Mouse (Mus musculus): ENCODE measurements at regions not wholly inside any gene's neighbourhood (a gene's known extent, or its start where the extent isn't known, plus 50 kb on each side); places are given as distances from the start of the nearest gene placed in this dataset.

DNA sequence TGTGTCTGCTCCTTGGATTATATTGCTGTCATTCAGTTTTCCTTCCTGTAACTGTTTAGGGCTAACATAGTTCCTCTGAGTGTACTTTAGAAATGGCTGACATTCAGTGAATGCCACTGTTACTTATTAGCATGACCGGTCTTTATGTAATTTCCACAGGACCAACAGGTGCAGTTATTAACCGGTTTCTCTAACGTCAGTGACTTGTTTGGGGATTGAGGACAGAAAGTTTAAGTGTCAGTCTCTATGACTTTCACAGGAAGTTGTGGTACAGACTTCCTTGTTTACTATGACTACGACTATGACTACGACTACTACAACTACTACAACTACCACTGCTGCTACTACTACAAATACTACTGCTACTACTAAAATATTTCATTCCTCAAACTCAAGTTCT lies 170.4 kb upstream of the Ptger4 start:
- DNase-seq (ENCODE audit: low spot score in 2 of 2) = no peak

DNA sequence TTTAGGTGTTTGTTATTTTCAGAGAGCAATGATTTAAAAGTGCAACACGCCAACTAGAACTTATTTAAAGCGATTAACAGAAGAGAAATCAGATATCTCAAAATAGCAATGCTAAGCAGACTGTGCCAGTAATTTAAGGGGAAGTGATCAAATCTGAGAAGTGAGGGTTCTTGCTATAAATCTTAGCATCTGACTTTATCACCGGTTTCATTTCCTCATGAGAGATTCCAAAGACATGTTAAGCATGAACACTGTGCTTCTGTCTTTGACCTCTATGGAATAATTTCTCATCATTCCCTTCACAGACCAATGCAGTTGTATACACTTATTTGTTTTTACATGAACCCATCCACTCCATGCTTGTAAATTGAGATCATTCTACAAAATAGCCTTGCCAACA lies 172.0 kb upstream of the Ptger4 start:
- DNase-seq (ENCODE audit: low spot score in 2 of 2) = no peak

DNA sequence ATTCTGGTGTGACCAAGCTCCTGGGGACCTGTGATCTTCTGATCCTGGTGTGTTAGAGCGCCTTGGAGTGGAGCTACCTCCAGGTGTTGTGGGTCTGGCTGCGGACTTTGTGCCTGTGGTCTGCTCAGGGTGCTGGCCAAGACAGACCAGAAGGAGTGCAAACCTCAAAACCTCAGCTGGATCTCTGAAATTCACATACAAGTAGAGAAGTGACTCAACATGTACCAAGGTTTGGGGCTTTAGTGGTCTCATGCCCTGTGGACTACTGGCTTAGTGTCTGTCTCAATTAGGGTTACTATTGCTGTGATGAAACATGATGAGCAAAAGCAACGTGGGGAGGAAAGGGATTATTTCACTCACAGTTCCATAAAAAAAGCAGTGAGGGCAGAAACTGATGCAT lies 182.7 kb upstream of the Ptger4 start:
- no peak for DNase-seq (ENCODE audit: low spot score in 2 of 2)

DNA sequence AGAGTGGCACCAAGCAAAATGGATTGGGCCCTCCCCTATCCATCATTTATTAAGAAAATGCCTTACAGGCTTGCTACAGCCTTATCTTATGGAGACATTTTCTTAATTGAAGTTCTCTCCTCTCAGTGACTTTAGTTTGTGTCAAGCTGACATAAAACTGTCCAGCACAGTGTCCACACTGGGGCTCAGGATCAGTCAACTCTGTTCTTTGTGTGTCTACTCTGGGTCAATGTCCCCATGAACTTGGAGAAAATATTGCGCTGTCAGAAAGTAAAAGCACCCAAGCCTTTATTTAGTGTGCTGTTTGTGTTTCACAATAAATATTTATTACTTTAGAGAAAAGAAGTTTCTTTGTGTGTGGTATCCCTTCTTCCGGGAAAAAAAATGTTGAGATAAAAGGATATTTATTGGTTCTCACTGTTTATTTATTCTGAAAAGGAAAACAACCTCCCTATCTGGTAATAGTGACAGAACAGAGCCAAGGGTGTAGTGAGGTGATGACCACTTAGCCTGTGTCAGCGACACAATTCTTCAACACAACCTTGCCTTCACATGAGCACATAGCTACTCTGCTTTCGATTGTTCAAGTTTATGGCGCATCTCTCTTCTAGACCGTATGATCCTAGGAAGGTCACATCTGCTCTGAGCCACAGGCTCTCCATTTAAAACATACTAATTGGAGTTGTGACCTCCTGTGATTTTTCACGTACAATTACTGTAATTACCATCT lies 183.5 kb upstream of the Ptger4 start:
- DNase-seq (ENCODE audit: low spot score in 2 of 2) = no peak

DNA sequence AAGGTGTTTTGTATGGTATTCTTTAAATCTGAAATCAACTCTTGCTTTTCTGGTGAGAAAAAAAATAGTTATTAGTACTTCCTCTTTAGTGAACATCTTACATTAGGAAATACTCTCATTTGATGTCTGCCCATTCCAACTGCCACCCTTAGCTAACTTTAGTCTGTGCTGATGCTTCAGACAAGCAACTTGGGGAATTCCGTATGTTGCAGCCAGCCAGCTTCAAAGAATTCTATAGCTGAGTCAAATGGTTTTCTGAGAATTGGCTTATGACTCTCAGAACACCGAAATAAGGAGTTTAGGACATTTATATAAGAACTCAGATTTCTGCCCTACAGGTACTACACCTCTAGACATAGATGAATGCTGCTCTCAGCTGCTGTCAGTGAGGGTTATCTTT lies 188.0 kb upstream of the Ptger4 start:
- DNase-seq (ENCODE audit: low spot score in 2 of 2) = no peak

DNA sequence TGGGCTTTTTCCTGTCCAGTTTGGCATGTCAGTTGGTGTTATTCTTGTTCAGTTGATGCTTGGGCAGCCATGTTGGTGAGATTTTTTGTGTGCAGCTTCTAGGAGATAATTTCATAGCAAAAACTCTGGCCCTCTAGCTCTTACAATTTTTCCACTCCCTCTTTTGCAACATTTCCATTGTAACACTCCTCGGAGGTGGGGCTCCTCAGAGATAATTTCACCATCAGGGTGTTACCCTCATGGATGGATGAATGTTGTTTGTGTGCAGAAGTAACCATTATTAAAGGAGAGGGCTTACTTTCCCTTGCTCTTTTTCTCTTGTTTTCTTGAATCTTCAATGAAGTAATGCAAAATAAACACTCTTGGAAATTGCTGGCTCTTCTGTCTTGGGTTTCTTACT lies 193.0 kb upstream of the Ptger4 start:
- no peak for DNase-seq (ENCODE audit: low spot score in 2 of 2)

DNA sequence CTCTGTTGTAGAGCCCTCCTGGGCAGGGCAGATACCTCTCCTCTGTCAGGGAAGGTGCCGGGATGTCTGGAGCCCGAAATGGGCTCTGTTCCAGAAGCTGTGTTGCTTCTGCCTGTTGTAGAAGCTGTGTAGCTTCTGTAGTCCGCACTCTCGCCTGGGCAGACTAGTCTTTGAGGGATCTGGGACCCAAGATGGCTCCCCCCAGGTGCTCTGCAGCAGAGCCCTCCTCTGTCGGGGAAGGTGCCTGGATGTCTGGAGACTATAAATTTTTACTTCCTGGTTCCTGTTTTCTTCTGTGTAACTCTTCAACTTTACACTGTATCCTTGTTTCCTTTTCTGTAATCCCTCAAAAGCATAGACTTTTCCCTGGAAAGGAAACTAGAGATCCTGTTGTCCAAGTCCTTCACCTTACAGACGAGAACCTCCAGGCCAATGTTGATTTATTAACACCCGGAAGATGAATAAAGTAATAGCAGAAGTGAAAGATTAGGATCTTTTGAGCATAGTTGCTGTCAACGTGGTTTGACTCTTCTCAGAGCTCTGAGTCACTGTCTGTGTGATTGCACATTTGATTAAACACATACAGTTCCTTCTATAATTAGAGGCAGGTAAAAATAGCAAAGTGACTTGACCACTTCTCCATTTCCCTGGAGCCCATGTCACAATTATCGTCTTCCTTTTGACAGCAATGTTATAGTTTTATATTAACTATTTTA lies 202.2 kb upstream of the Ptger4 start:
- no peak for DNase-seq (ENCODE audit: low spot score in 2 of 2)

DNA sequence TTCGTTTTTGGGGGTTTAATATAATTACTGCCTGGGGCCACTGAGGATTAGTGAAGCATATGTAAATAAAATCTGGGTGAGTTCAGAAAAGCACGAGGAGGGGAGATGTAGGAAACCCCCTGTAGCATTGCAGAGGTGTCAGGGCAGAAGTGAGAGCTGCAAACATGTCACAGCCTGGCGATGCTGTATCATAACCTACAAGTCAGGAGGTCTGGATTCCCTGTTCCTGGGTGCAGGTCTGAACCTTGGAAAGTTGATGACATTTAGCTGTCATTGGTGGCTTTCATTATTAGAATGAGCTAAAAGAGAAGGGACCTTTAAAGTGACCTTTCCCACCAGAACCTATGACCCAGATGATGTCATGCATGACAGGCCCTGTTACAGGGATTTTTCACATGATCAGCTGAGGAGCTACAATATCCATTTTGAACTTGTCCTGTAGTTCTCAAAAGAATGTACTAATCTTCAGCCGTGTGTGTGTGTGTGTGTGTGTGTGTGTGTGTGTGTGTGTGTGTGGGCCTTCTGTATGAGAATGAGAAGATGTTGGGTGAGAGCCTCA lies 202.8 kb upstream of the Ptger4 start:
- no peak for DNase-seq (ENCODE audit: low spot score in 2 of 2)

DNA sequence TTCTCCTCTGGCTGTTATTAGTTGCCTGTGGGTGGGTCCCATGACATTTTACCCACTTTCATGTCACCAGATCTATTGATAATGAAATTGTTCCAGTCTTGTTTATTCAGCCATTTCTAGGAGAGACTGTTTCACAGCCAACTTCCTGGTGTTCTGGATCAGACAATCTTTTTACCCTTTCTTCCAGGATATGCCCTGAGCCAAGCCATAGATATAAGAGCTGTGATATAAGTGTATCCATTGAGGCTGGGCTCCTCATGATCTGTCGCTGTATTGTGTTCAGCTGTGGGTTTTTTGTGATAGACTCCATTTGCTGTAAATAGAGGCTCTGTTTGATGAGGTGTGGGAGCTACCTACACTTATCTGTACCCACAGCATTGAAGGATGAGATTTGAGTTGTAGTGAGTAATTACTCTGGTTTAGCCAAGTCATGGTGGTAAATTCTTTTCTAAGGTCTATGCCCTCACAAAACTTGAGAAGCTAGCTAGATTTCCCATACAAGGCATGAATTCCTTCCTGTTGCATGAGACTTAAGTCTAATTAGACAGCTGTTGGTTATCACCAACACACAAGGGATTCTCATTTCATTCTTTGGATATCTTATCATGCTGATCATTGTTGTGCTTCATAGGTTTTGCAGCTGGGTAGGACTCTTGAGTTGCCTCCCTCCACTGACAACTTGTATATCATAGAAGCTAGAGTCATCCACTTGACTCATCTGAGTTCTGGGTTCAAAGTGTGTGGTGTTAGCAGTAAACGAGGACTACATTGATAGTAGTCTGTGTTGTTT lies 203.9 kb upstream of the Ptger4 start:
- no peak for DNase-seq (ENCODE audit: low spot score in 2 of 2)

DNA sequence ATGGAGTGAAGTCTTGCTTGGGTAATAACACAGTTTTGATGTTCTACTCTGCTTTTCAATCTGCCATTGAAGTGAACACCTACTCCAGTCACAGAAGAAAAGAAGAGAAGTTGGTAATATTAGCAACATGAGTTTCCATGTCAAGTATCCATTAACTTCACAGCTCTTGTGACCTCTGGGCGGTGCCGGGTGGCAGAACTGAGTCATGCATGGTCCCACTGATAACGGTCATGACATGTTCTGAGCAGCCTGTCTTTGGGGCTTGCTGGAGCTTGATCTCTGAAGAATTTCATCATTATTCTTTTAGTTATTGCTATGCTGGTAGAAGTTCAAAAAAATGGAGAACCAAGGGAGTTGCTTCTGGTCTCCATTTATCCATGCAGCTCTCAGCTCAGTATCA lies 215.1 kb upstream of the Ptger4 start:
- no peak for DNase-seq (ENCODE audit: low spot score in 2 of 2)

DNA sequence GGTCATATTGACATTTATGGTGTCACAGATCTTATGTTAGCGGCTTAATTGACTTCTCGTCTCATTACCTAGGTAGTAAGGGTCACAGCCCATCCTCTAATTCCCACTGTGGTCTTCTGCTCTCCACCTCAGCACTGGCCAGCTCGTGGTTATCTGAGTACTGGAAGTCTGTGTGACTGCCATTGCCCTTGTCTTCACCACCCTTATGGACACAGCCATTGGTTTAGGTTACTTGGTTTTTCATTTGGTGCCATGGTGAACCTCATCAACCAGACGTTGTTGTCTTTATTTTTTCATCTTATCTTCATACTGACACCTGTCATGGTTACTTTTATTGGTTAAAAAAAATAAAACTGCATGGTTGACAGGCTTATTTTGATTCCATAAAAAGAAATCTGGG lies 215.6 kb upstream of the Ptger4 start:
- DNase-seq (ENCODE audit: low spot score in 2 of 2) = no peak

DNA sequence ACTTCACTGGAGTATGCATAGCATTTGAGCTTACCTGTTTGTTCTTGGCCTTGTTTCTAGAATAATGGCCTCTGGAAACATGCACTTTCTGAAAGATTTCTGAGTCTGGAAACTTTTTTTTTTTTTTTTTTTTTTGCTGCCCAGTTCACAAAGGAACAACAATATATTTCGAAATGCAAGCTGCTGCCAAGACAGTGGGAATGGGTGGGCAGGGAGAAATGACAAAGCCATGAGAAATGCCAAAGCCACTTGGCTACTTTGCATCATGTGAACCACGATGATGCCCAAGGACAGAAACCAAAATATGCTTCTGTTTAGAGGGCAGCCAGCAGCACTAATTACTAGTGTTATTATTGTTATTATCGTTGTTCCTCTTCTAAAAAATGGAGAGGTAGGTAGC lies 218.7 kb upstream of the Ptger4 start:
- DNase-seq (ENCODE audit: low spot score in 2 of 2) = no peak

DNA sequence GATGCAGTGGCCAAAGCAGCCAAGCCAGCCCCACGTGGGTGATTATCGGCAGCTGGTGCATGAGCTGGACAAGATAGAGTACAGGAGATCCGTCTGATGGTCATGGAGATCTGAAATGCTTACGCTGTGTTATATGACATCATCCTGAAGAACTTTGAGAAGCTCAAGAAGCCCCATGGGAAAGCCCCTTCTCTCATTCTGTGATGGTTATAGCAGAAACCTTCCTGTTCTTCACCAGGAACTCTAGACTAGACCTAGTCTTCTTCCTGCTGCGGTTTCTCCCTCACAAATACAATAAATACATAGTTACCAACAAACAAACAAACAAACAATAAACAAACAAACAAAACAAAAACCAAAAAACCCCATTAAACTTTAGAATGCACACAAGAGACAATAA lies 220.7 kb upstream of the Ptger4 start:
- DNase-seq (ENCODE audit: low spot score in 2 of 2) = no peak

DNA sequence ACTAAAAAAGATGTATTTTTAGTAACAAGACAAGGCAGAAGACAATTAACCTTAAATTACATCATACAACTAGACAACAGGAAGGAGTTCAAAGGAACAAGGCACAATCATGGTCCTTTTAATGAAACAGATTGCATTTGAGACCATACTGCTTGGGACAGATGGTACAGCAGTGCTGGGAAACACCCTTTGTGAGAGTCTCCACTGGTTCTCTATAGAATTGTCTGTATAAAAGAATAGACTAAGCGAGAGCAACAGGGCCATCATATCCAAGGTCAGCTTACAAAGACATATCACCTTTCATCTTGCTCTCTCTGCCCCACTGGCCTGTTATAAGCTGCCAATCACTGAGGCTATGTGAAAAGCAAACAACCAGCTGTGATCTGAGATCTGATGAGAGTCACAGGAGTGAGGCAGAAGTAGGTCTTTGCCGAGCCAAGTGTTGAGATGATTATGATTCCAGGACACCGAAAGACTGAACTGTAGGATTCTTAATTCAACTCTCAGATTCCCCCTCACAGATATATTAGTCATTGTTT lies 224.6 kb upstream of the Ptger4 start:
- DNase-seq (ENCODE audit: low spot score in 2 of 2) = no peak

DNA sequence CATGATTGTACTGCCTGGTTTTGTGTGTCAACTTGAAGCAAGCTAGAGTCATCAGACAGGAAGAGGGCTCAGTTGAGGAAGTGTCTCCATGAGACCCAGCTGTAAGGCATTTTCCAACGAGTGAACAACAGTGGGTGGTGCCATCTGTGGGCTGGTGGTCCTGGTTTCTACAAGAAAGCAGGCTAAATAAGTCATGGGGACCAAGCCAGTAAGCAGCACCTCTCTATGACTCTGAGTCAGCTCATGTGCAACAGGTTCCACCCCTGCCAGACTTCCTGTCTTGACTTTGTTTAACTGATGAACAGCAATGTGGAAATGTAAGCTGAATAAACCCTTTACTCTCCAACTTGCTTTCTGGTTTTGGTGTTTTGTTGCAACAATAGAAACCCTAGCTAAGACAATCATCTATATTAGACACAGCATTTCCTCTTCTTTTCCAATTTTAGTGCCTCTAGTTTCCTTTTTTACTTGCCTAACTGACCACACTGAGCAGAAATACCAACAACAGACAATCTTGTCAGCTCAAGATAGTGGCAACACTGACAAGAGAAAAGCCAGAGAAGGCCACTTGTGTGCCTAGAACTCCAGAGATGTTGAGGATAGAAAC lies 231.5 kb upstream of the Ptger4 start:
- no peak for DNase-seq (ENCODE audit: low spot score in 2 of 2)

DNA sequence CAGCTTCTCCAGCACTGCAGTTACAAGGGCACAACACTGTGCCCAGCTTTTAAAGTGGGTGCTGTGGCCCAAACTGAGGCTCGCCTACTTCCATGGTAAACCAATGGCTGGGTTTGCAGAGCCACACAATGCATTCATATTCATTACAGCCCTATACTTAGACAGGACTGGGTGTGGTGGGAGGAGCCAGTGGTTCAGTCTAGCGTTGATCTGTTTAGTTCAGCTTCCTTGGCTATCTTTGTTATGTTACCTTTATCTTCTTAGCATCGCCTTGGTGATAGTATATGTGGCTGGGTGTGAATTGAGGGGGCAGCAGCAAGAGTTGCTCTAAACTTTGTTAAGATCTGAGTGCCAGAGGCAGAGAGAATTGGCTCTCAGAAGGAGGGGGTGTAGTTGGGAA lies 249.3 kb upstream of the Ptger4 start:
- no peak for DNase-seq (ENCODE audit: low spot score in 2 of 2)

DNA sequence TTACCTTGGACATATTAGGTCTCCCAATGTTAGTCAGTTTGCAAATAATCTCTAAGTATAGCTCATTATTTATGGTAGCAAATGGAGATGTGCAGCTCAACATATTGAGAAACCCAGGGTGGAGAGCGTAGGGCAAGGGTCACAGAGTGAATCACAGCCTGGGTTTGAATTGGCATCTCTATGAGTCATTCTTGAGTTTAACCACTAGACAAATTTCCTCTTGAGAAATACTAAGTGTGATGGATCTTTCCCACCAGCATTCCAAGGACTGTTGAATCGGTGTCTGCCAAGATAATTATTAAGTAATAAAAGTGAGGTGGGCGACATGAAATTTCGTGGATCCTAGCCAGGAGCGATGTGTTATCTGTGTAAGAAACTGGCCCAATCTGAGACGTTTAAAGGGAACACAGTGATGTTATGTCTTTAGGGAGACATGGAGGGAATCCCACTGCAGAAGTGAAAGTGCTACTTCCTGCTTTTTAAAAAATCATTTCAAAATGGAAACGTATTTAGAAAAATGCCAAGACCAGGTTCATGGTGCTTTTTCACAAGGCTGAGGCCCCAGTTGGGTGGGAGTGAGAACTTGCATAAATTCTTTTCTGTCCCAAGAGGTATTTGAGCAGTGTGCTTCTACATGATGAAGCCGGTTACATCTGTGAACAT lies 251.3 kb upstream of the Ptger4 start:
- DNase-seq (ENCODE audit: low spot score in 2 of 2) = peak in 1 of 2 experiments; percentile 17

DNA sequence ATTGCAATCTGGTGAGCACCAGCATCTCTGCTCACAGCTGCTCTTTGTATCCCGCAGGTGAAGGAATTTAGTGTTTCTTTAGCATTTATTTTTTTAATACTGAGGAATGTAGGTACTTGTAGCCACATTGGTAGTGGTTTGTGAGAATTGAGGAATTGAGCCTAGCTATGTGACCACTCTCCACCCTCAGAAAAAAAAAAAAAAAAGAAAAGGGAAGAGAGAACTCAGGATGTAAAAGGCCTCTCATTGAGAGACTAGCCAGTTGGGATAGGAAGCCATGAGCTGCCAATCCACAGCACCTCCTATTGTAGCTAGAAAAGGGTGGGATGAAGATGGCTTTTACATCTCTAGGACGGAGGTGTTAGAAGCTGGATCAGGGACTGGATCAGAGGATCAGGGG lies 252.0 kb upstream of the Ptger4 start:
- DNase-seq (ENCODE audit: low spot score in 2 of 2) = no peak

DNA sequence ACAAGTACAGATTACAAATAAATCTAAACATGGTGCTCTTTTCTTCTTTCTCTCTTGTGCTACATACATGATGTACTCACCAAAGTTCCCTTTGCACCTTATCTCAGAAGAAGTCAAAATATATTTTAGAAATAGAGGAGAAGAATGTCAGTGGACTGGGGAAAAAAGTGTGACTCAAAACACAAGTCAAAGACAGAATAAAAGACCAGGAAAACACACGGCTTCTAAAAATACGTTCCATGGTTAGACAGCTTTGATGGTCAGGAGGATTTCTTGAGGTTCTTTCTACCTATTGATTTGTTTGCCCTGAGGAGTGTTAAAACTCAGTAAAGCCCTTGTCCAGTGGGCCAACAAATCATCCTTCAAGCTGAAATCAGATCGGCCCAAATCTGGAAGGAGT lies 260.5 kb upstream of the Ptger4 start:
- no peak for DNase-seq (ENCODE audit: low spot score in 2 of 2)

DNA sequence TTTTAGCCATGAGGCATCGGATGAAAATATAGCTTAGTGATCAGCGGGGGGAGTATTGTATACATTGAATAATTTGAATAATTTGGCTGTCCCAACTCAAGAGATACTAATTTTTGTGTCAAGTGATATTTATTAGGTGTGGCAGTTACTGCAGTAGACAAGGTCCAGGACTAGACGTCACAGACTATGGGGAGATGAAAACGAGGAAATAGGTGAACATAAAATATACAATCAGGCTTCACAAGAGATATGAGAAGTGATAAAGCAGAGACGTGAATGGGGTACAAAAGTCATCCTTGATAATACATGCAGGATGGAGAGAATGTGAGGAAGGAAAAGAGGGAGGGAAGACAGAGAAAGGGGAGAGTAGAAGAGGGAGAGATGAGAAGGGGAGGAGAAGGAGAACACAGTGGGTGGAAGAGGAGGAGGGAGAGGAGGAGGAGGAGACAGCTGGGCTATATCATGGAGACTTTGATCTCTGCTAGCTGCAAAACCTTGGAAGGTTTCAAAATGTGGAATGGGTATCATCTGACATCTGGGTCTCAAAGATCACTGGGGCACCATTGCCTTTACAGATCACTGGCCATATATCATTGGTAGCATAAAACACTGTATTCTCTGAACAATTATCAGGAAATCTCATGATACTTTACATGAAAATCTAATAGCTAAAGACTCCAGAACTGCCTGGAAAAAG lies 263.0 kb upstream of the Ptger4 start:
- no peak for DNase-seq (ENCODE audit: low spot score in 2 of 2)
